Mouse (Mus musculus) lung, postnatal 25 days (tissue): ENCODE results near the gene Cdh24.

Experiments used
- DNase-seq: peaks from one replicate; pipeline ENCODE4 v3.0.0; 2022; ENCODE audit warnings: low spot score

Gene Cdh24

GRCm38 (mm10) chr14:54605752-54606321, 35.3 kb downstream of the Cdh24 start, which contains the start of gene 4931414P19Rik:
TSS of gene 4931414P19Rik (minus strand) at chr14:54605993.
- DNase-seq: peak; percentile 78

DNA sequence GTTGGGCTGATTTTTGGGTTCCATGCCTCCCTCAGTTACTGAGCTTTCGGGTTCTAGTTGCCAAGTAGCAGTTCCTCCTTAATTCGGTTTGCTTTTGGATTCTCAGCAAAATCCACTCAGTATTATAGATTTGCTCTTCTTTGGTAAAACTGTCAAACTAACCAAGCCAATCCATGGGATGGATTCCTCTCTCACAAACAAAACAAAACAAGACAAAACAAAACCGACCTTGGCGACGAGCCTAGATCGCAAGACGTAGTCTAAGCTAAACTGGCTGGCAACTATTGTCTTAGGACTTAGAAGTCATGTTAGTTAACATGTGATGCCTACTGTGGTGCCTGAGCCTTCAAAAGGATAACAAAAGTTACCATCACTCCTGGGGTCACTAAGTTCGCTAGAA, 37.5 kb downstream of the Cdh24 start:
- DNase-seq: no peak

DNA sequence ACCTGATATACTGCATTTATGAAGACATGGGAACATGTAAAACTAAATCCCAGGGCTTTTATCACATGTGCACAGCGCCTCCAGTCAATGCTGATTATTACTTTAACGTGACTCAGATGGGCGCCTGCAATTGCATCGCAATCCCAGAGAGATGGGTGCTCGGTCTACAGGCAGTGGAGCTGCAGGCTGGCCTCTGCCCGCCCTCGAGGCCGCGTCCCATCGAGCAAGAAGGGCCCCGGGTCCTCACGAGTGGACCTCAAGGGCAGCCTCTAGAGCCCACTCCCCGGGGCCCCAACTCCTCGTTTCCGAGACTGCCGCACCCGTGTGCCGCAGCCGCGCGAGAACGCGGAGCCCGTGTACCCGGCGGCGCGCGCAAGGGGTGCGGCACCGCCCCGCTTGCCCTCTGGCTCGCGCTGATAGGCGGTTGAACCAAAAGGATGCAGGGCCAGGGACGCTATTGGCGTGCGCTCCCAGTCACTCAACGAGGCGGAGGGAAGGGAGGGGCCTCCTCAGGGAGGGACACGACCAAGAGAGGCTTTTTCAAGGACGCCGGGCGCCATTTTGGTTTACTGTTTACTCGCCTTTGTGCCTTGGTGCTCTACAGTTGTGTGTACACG, 38.0 kb downstream of the Cdh24 start:
- DNase-seq: peak; percentile 97

DNA sequence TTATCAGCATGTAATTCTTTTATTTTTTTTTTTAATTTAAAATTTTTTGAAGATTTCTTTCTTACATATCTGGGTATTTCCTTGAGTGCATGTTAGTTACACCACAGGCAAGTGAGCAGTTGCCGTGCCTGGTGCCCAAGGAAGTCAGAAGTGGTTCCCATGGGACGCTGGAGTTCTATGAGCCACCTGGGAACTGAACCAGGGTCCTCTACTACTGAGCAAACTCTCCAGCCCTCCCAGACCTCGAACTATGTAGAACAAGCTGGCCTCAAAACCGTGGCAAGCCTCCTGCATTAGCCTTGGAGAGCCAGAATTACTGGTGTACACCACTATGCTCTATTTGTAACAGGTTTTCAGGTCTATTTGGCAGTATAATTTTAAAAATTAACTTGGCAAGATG, 38.6 kb downstream of the Cdh24 start:
- DNase-seq: no peak

DNA sequence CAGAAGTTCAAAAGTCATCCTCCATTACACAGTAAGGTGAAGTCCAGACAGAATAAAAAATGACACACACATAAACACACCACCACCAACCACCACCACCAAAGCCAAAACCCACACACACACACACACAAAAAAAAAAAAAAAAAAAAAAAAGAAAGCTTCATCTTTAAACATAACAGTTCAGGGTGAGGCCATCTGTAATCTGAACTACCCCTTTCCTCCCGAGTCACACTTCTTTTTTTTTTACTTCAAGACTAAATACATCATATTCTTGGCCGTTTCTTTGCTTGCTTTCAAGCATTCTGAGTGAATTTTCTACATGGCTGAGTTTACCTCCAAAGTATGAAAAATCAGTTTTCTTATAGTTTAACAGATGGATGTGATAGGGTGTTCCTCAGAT, 39.6 kb downstream of the Cdh24 start:
- DNase-seq: no peak

DNA sequence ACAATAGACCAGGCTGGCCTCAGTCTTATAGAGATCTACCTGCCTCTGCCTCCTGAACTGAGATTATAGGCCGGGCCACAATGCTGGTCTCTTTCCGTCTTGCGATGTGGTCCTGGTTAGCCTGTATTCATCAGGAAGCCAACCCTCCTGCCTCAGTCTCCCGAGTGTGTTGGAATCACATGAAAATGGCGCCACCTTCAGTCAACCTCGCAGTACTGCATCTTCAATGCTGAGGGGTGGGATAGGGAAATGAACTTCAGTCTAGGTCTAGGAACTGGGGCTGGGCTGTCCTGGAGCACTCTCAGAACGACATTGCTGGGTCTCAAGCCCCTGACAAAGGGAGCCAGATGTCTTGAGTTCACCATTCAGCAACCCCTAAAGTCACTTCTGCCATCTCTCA, 44.1 kb downstream of the Cdh24 start:
- DNase-seq: no peak

GRCm38 (mm10) chr14:54594631-54595414, 46.3 kb downstream of the Cdh24 start:
- DNase-seq: no peak

DNA sequence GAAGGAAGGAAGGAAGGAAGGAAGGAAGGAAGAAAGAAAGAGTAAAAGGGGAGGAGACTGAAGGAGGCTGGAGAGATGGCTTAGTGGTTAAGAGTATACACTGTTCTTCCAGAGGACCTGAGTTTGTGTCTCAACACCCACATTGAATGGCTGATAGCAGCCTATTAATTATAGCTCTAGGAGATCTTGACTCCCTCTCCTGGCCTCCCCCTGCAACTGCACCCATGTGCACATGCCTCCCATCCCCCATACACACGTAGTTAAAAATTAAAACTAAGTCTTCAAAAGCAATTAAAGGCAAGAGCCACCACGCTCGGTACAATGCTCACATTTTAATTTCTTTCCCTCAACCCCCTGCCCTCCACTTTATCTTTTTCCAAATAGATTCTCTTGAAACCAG, 47.1 kb downstream of the Cdh24 start:
- DNase-seq: no peak

GRCm38 (mm10) chr14:54592319-54592934, 48.7 kb downstream of the Cdh24 start:
- DNase-seq: no peak

DNA sequence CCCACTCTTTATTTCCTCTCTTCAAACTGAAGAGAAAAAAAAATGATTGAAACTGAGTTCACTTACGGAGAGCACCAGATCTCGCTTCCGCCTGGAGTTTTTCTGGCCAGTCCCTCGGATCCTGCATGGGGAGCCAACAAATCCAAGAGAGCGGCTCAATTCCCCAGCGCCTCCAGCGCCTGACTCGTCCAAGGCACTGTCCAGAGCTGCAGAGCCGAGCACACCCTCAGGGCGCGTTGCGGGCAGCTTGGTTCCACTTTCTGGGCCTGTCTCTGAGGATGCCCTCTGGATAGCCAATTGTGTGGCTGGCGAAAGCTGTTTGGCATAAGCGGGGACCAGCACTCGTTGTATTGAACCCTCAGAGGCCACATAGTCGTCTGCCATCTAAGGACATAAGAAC, 50.1 kb downstream of the Cdh24 start:
- no peak for DNase-seq

DNA sequence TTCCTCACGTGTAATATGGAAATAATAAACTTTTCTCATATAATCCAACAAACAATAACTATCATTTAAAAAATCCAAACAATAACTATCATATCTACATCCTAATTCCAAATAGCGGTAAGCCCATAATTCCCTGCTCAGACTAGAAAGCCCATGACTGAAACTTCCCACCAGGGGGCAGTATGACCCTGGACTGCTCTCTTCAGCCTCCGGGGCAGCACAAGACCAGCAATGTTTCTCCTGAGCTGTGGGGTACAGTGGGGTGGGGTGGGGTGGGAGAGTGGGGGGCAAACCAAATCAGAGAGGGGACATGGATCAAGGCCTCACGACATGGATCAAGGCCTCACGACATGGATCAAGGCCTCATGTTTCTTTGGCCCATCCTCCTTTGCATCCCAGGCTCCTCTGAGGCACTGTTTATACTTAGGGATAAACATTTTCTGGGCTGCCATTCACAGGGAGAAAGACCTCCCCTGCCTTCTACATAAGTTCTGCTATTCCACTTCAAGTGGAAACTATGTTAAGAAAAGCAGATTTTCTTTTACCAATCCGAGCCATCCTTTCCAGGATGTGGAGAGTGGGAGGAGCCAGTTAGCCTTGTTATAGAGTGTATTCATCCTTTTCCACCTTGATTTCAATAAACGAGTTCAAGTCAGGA, 57.4 kb downstream of the Cdh24 start:
- peak; percentile 73 for DNase-seq

DNA sequence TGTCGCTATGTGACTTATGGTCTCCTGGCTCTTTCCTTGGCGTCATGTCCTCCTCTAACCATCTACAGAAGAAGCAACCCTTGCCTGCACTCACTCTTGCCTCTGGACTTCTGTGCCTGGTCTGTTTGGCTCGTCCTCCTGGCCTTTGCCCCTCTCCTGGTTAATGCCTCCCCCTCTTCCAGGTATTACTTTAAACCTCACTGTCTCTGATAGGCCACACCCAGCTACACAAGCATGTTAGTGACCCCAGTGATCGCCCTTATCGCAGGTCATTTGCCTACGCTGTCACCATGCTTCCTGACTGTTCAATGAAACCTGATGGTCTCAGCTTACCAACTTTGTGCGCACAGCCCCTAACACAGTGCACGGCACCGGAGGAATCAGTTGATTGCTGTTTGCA, 58.6 kb downstream of the Cdh24 start:
- DNase-seq: no peak
